Mouse (Mus musculus) intestine, embryonic 16.5 days (tissue): Measurements from ENCODE around the gene Gm21987. TPM values are rescaled to one million over a fixed set of nuclear protein-coding genes. Genes with fewer than 3 reads are reported as not detected.
"Not testable (repeated sequence)": the region's sequence is repeated elsewhere in the genome, so short reads cannot be mapped to it uniquely, and the experiment has no call there.

ENCODE experiments used
- ATAC-seq: fragments of 200-750 bp; cut with Nextera tagmentation; 2 replicates; pipeline ENCODE4 v1.8.0; 2017; ENCODE audit warnings: moderate TSS enrichment, moderate library complexity
- H3K27ac ChIP-seq: fragments of 300-500 bp; sonication (generic); 2 replicates; pipeline ENCODE4 v1.5.1; 2014; ENCODE audit warnings: mild to moderate bottlenecking, low read length
- H3K27me3 ChIP-seq: fragments of 300-500 bp; sonication (generic); replicated peaks from 2 replicates; pipeline ENCODE4 v1.6.1; 2014; ENCODE audit warnings: low read length, control low read depth, mixed read lengths; ENCODE audit not compliant: control insufficient read depth, insufficient read depth
- H3K36me3 ChIP-seq: fragments of 300-500 bp; sonication (generic); 2 replicates; pipeline ENCODE4 v1.6.1; 2014; ENCODE audit warnings: low read length, control low read depth; ENCODE audit not compliant: control insufficient read depth, insufficient read depth
- H3K4me1 ChIP-seq: fragments of 300-500 bp; sonication (generic); 2 replicates; pipeline ENCODE4 v1.6.1; 2014; ENCODE audit warnings: low read length, control low read depth, mixed read lengths; ENCODE audit not compliant: control insufficient read depth, insufficient read depth
- H3K4me2 ChIP-seq: fragments of 300-500 bp; sonication (generic); 2 replicates; pipeline ENCODE4 v1.6.1; 2014; ENCODE audit warnings: low read depth, low read length, control low read depth
- H3K4me3 ChIP-seq: fragments of 300-500 bp; sonication (generic); 2 replicates; pipeline ENCODE4 v1.5.1; 2014; ENCODE audit warnings: mild to moderate bottlenecking, low read length
- H3K9ac ChIP-seq: fragments of 300-500 bp; sonication (generic); 2 replicates; pipeline ENCODE4 v1.6.1; 2014; ENCODE audit warnings: low read depth, low read length
- H3K9me3 ChIP-seq: fragments of 300-500 bp; sonication (generic); 2 replicates; pipeline ENCODE4 v1.6.1; 2016; ENCODE audit warnings: low read length, control low read depth; ENCODE audit not compliant: control insufficient read depth
- whole genome bisulfite sequencing: fragments of 180-500 bp; shearing (Covaris S2); extraction: QIAGEN DNeasy Blood & Tissue Kit; methylation state at CpG from one replicate; pipeline ENCODE4 v1.1.7; 2014; 5-methylcytosine and 5-hydroxymethylcytosine counted together
- polyA plus RNA-seq: library from polyadenylated mRNA; unstranded; fragments of >200 nt; fragmentation: Nextera tagmentation; extraction: Ambion mirVana; gene quantifications from 2 replicates; pipeline ENCODE4 v1.2.1, GENCODE M21; 2015

The Gm21987 gene
- polyA plus RNA-seq, 1 experiment from 2014 or later: 0.54 TPM

GRCm38 (mm10) chr16:38319087-38319486 lies 27.8 kb upstream of the Gm21987 start:
- Histone ChIP-seq H3K9ac (no peak overlapping the region), H3K9me3 (no peaks in the 10 kb centered on the region), H3K4me3 (no peak overlapping the region), H3K27me3 (no peaks in the 10 kb centered on the region), H3K27ac (no peak overlapping the region), H3K36me3 (no peaks in the 10 kb centered on the region), H3K4me2 (no peak overlapping the region), H3K4me1 (no peaks in the 10 kb centered on the region)
- 98% methylated on average over 4 of the region's 4 CpGs for WGBS
- ATAC-seq: no peak

- no peak overlapping the region for H3K9ac ChIP-seq
- H3K4me3 ChIP-seq: no peak overlapping the region
- no peaks in the 10 kb centered on the region for H3K27me3 ChIP-seq
- 29% methylated on average over 17 of the region's 17 CpGs for WGBS
- H3K4me2 ChIP-seq: no peak overlapping the region
- no peak overlapping the region for H3K27ac ChIP-seq
- H3K4me1 ChIP-seq: no peaks in the 10 kb centered on the region
- no peaks in the 10 kb centered on the region for H3K9me3 ChIP-seq
- no peaks in the 10 kb centered on the region for H3K36me3 ChIP-seq
- peak; percentile 53; the same call in 1 of the 2 replicates for ATAC-seq
Observed at GRCm38 (mm10) chr16:38321452-38321935, 25.3 kb upstream of the Gm21987 start.

GRCm38 (mm10) chr16:38324311-38324710 lies 22.5 kb upstream of the Gm21987 start:
- ATAC-seq: no peak
- H3K9me3 ChIP-seq: no peaks in the 10 kb centered on the region
- H3K9ac ChIP-seq: no peak overlapping the region
- no peaks in the 10 kb centered on the region for H3K27me3 ChIP-seq
- H3K36me3 ChIP-seq: no peaks in the 10 kb centered on the region
- H3K27ac ChIP-seq: no peak overlapping the region
- H3K4me2 ChIP-seq: no peak overlapping the region
- H3K4me3 ChIP-seq: no peak overlapping the region
- no peaks in the 10 kb centered on the region for H3K4me1 ChIP-seq
- 91% methylated on average over 15 of the region's 15 CpGs for WGBS

- Histone ChIP-seq H3K27me3 (no peaks in the 10 kb centered on the region), H3K4me2 (no peak overlapping the region), H3K36me3 (no peaks in the 10 kb centered on the region), H3K4me3 (no peak overlapping the region), H3K9me3 (no peaks in the 10 kb centered on the region), H3K27ac (no peak overlapping the region), H3K9ac (no peak overlapping the region), H3K4me1 (no peaks in the 10 kb centered on the region)
- ATAC-seq: no peak
- WGBS: 87% methylated on average over 11 of the region's 11 CpGs
Observed at GRCm38 (mm10) chr16:38326778-38327397, 20.0 kb upstream of the Gm21987 start.

GRCm38 (mm10) chr16:38329340-38329739 lies 17.5 kb upstream of the Gm21987 start:
- ATAC-seq: no peak
- no peaks in the 10 kb centered on the region for H3K27me3 ChIP-seq
- H3K4me2 ChIP-seq: no peak overlapping the region
- H3K4me3 ChIP-seq: no peak overlapping the region
- no peaks in the 10 kb centered on the region for H3K36me3 ChIP-seq
- H3K9ac ChIP-seq: no peak overlapping the region
- H3K4me1 ChIP-seq: no peaks in the 10 kb centered on the region
- WGBS: 84% methylated on average over 3 of the region's 3 CpGs
- no peak overlapping the region for H3K27ac ChIP-seq
- no peaks in the 10 kb centered on the region for H3K9me3 ChIP-seq

- H3K4me2 ChIP-seq: no peak overlapping the region
- no peak overlapping the region for H3K27ac ChIP-seq
- H3K27me3 ChIP-seq: no peaks in the 10 kb centered on the region
- no peak overlapping the region for H3K4me3 ChIP-seq
- H3K9me3 ChIP-seq: no peaks in the 10 kb centered on the region
- ATAC-seq: peak; percentile 93
- 27% methylated on average over 6 of the region's 6 CpGs for WGBS
- no peaks in the 10 kb centered on the region for H3K36me3 ChIP-seq
- H3K4me1 ChIP-seq: no peaks in the 10 kb centered on the region
- no peak overlapping the region for H3K9ac ChIP-seq
Observed at GRCm38 (mm10) chr16:38334431-38334830, 12.4 kb upstream of the Gm21987 start.

GRCm38 (mm10) chr16:38338077-38338476 lies 8.8 kb upstream of the Gm21987 start:
- not testable (repeated sequence) for ATAC-seq, H3K4me1 ChIP-seq, H3K9me3 ChIP-seq, H3K4me3 ChIP-seq, H3K36me3 ChIP-seq, H3K9ac ChIP-seq, H3K27me3 ChIP-seq, H3K4me2 ChIP-seq, H3K27ac ChIP-seq
- WGBS: 82% methylated on average over 4 of the region's 4 CpGs

- H3K9ac ChIP-seq: peak within 1 kb of the TSS; percentile 58
- peak within 1 kb of the TSS; percentile 81 for H3K4me2 ChIP-seq
- H3K27ac ChIP-seq: no peak within 1 kb of the TSS
- H3K4me3 ChIP-seq: peak within 1 kb of the TSS; percentile 44
- peak; percentile 89 for ATAC-seq
- WGBS: 11% methylated on average over 30 of the region's 30 CpGs
- H3K4me1 ChIP-seq: peaks cover 10% of the 10 kb centered on the region
- H3K27me3 ChIP-seq: no peaks in the 10 kb centered on the region
- no peaks in the 10 kb centered on the region for H3K36me3 ChIP-seq
- no peaks in the 10 kb centered on the region for H3K9me3 ChIP-seq
Observed at GRCm38 (mm10) chr16:38341396-38342324, 5.2 kb upstream of the Gm21987 start, which contains the start of gene Maats1. Gene Maats1 (minus strand): TSS chr16:38342143.

GRCm38 (mm10) chr16:38344941-38345725 lies 1.7 kb upstream of the Gm21987 start:
- H3K36me3 ChIP-seq: no peaks in the 10 kb centered on the region
- H3K9me3 ChIP-seq: no peaks in the 10 kb centered on the region
- no peak overlapping the region for H3K4me3 ChIP-seq
- no peak overlapping the region for H3K27ac ChIP-seq
- WGBS: 71% methylated on average over 3 of the region's 3 CpGs
- H3K4me2 ChIP-seq: no peak overlapping the region
- ATAC-seq: 0 out of 2 replicates have a peak, but pooled peaks have one; percentile 29
- no peak overlapping the region for H3K9ac ChIP-seq
- H3K27me3 ChIP-seq: no peaks in the 10 kb centered on the region
- H3K4me1 ChIP-seq: peaks cover 17% of the 10 kb centered on the region
